Mouse (Mus musculus) cerebellum, postnatal 36 days (tissue): ENCODE data around the gene Tbx15.

Experiments used
- DNase-seq, 2 experiments: peaks; one replicate each; pipeline ENCODE4 v3.0.0; 2021 to 2022; ENCODE audit warnings: mixed read lengths in 2 of 2

Tbx15 gene

DNA sequence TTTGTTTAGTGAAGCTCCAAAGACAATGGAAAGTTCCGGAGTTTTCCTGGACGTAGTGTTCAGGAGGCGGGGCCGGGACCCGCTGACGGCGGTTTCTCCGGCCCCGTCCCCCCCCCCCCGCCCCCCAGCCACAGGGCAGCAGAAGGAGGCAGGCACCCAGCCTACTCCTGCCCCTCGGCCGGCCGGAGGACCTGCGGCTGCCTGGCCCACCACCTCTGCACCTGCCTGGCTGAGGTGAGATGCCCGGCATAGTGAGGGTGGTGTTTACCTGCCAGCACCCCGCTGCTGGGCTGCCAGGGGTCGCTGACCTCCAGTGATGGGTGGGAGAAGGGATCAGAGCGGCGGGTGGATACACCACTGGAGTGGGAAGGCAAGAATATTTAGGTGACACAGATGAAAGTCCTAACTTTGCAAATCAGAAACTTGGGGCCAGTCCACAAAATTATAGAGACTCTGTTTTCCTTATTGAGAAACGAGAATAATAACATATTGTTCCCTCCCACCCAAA, at the start of gene Tbx15:
Gene Tbx15 (plus strand): TSS at position 169 of the 508 bp plus-strand sequence.
- no peak for DNase-seq

DNA sequence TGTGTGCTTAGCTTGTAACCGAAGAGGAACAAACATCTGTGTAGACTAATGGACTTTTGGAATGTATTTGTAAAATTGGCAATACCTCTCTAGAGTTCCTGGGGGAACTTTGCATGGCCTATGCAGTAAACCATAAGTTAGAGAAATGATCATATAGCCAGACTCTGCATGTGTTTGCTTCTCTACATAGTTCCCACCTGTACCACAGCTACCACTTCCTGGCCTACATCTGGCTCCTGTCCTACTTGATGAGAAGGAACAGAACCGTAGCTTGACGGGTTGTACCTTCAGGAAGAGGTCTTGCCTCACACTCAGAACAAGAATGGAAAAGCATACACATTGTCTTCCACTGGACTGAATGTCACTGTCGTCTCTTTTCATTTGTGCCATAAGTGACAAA, 46.6 kb upstream of the Tbx15 start:
- no peak for DNase-seq

DNA sequence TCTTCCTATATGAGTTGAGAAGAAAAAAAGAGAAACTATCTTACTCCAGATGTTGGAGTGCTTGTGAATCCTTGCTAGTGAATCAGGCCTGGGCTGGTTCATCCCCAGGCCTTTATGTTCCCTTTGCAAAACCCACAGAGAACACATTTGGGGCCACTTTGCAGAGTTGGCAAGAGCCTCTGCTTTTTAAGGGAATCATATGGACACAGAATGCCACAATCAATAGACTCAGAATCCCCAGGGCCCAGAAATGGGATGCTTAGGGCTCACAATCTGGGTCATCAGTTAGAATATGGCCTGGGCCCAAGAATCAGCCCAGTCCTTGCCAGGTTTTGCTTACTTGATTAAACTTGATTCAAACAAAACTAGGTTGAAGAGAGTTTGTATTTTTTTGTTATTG, 36.9 kb upstream of the Tbx15 start:
- no peak for DNase-seq

DNA sequence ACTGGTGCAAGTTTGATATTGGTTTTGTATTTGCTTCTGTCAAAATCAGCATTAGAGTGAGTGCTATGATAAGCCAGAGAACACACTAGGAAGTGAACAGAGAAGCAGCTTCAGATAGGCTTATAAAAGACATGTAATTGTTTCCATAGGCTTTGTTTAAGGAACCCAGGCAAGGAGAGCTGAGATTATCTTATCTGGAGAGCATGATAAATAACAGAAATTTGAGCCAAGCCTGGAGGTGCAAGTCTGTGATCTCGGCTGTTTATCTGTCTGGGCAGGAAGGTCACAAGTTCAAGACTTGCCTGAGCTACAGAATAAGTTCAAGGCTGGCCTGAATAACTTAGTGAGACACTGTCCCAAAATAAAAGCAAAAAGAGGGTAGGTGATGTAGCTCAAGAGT, 31.8 kb upstream of the Tbx15 start:
- DNase-seq: no peak

DNA sequence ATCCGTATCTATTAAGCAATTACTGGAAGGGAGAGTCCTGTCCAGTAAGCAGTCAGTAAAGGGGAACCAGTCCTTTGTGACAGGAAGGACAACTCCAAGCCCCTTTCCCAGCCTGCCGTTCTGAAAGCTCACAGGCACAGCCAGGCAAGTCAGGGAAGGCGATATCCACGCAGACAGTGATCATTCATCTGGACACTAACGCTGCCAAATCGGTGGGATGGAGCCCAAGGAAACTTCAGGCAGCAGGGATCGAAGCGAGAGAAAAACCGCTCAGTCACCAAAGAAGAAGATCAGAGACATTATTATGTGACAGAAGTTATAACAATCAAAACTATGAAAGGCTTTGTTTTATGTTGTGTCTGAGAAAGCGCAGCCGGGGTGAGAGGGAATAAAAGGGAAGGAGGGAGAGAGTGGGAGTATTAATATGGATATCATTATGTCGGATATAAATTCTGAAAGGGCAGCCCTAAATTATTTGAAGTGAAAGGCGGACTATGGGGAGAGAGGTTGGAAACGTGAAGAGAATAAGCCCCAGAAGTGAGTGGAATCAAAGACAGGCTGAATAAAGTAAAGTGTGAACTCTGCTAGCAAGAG, 29.0 kb upstream of the Tbx15 start:
- DNase-seq: no peak

DNA sequence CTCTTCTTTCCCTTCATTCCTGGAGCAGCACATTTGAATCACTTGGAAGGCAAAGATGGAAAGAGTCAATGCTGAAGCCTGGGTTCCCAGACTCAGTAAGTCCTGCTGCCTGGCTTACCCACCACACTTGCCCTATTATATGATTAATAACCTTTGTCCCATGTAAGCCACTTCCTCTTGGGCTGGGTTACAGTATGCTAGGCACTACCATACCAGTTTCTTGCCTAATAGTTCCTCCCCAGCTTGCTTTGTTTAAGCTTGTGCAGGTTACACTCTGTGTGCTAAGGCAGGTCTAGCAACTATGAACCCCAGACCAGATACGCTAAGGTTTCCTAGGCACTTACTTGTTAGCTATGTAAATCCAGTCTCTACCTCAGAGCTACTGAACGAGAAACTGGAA, 12.4 kb upstream of the Tbx15 start:
- DNase-seq: no peak

DNA sequence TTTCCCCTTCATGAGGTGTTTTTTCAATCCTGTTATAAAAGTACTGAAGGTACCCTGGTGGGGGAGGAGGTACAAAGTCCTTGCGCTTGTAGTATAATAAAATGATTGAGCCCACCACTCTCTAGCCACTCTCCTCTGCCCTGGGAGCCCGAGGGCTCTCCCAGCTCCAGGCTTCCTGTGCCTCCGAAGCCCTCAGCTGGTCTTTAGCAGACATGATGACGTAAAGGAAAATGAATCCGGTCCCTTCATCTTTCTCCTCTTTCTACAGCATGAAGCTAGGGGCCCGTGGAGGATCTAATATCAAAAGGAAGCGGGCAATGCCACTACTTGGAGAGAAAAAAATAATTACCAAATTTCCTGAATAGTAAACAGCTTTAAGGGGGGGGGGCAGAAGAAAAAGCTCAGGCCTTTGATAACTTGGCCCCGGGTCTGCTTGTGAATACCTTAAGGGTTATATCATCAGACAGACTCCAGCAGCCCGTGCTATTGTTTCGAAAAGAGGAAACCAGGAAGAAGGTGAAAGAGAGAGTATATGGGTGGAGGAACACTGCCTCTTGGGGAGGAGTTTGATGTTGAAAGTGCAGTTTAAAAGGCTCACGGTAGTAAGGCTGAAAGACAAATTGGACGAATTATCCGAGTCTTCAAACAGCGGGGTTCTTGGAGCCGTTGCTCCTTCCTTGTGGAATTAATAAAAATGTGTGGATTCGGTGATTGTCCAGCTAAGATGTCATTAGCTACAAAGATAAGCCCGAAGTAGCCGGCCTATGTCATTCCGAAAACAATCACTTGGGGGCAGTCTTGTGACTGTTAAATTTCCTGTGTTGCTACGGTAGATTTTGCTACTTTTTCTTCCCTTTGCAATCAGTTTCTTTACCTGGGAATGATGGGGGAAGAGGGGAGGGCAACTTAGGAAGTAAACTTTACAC, 6.5 kb upstream of the Tbx15 start:
- DNase-seq: peak; percentile 50 to 72

DNA sequence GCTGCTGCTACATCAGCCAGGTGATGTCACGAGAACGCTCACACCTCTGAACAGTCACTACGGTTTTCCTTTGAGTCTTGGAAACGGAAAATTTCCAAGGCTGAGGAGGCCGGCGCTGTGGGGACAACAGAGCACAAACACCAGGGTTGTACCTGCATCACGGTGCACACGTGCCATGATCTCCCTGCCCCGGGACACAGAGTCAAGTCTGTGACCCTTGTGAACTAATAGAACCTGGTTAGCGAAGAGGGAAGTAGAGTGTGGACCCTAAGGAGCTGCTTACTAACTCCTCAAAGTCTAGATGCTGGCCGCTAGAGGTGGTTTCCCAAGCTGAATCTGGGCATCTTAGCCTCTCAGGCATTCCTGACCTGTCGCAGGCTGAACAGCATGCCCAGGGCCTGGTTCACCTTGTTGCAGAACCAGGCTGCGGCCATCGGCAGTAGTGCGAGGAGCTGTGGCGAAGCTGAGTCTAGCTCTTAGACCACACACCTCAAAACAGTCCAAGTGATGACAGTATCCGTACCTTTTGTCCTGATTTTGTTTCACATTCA, 5.8 kb upstream of the Tbx15 start:
- no peak for DNase-seq

DNA sequence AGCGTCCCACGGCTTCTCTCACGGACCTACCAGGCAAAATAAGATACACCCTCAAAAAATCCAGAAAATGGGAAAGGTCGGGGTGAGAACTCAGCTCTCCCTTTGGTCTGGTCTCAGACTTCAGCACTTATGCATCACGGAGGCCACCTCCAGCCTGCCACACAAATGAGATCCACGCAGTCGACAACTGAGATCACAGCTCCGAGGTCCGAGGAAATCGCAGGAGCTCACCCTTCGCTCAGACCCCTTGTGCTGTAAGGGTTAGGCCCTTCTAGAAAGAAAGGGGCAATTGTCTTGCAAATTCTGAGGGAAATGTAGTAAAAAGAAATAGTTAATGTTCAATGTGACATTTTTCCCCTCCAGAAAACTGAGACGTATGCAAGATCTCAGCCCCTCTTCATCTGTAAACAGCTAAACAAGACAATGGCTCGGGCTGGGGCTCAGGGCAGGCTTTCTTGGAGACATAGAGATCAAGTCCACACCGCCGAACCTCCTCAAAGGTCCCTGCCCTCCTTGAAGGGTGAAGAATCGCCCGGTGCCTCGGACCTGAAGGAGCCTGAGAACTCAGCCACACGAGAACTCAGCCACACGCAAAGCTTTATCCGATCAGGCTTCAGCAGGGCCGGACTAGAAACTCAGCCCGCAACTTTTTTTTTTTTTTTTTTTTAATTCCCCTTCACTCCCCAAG, 4.9 kb upstream of the Tbx15 start:
- no peak for DNase-seq

DNA sequence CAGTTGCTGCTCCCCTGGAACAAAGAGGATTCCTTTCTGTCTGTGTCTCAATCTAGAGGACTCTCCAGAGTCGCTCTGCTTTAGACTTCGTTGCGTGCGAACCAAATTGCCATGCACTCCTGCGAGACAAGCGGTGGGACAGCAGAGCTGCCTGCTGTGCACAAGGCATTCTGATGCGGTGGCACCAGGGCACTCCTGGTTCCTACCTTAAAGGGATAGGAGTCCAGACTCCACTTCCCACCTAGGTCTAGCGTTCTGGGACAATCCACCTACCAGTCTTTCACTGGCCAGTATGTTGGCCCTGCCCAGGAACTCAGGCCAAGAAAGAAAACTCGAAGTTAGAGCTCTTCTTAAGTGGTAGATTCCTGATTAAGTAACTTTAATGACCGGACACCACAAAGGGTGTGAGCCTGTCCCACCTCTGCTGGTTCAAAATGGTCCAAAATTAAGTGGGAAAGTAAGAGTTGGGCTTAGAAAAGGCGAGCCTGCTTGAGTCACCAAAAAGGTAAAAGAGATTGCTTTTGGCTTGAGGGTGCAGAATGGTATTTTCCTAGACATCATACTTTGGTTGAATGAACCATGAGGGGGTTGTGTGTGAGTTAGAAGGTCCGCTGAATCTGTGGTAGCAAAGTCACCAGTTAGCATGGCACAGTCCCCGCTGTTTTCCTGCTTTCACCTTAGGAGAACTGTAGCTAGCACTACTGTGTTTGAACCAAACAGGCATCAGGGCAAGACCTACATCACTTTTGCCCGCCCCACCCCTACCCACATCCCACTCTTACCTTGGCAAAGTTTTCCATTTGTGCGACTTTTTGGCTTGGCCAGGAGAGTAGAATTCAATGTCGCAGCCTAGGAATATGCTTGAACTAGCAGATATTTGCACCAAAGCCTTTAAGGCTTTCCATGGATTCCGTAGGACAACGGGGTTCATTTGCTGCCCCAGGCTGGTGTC, 4.1 kb upstream of the Tbx15 start:
- DNase-seq: no peak

DNA sequence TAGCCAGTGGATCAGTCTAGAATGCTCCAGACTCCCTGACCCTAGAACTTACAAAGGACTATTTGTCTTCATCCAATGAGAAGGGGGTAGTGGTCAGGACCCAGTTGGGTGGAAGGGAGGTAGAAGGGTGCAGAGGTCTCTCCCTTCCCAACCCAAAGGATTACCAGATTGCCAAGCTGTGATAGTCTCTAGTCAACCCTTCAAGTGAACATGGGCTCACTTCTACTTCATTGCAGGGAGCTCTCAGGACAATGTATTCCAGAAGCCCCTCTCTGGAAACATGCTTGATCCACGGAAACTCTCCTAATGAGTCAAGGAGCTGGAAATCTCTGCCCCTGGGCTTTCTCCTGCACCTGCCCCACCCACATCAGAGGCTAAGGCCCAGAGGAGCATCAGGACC, 1.5 kb upstream of the Tbx15 start:
- DNase-seq: no peak

DNA sequence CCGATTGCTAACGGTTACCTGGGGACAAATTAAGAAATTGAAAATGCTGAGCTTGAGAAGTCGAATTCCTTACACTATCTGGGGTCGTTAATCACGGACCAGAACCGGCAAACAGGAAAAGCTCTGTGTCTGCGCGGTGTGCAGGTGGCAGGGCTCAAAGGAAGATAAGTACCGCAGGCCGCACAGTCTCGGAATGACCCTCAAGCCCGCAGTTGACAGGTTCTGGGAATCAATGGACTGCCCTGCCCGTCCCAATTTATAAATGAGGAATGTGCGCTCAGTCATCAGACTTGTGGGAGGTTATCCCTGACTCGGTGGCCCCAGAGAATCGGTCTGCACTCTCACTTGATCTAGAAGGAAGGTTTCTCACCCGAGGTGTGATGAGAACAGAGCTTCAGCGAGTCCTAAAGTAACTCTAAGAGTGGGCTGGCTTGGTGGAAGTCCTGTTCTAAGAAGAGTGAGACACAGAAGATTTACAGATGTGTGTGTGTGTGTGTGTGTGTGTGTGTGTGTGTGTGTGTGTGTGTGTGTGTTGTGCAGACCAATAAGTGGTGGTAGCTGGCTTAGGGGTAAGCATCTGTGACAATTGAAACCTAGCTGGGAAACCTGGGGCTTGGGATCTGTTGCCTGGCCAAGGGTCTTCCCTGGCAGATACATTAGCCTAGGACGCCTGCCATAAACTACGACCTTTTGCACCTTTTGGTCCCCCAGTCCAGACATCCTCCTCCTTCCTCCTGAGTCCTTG, 708 bp upstream of the Tbx15 start:
- DNase-seq: no peak

DNA sequence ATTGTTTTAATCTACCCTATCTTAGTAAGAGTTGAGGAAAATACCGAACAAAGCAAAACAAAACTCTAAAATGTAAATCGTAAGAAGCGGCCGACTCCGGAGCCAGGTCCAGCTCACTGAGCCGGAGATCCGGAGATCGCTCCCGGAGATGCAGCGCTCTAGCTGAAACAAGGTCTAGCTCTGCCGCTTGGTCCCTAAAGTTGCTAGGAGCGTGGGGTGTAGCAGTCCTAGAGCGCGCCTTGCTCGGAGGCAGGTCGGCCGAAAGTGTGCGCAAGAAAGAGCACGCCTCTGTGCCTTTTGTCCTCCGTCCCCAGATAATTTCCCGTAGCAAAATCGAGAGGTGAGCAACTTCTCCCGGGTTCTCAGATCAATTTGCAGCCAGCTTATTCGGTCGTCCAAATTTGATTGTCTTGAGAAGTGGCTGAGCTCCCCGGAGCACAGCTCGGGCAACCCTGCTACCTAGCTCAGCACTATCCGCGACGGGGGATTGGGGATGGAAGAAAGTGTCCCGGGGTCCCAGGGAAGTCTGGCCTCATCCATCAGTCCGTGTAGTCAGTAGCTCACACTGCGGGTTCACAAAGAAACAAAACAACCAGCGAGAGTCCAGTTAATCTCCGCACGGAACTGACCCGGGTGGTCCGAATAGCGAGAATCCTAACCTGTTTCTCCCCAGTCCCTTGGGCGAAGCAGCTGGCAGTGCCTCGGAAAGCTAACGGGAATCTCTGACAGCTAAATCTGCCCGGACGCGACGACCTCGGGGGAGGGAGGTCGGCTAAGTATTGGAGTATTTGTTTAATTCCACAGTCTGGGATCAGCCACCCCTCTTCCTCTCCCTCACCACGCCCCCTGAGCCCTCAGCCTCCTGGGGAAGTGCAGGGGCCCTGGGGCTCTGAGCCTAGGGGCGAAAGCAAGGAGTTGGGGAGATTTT, 894 bp downstream of the Tbx15 start:
- DNase-seq: no peak

DNA sequence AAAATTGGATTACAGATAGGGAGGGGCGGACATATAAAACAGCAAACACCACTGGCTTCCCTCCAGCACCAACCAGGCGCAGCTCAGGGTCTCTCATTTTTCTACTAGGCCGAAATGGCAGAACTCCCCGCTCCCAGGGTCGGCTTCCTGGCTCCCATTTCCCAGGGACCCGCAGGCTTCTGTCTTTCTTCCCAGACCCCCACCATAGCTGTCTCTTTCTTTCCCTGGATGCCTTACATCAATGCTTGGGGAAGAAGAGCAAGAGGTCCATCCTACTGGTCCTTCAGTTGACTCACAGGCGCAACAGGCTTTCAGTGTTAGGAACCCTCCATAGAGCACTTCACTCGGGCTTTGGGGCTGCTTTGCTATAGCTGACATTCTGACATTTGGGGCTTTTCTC, 2.3 kb downstream of the Tbx15 start:
- no peak for DNase-seq

DNA sequence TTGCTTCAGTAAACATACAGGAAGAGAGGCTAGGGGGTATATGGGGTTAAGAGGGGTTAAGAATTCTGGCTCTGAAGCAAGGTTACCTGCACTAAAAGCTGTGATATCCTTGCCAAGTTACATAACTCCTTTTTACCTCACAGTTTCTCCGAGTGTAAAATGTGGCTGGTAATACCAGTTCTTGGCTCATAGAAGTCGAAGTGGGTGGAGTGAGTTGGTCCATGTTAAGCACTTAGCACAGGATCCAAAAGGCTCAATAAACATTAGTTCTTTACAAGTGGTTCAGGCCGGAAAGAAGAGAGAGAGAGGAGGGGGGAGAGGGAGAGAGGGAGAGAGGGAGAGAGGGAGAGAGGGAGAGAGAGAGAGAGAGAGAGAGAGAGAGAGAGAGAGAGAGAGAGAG, 5.2 kb downstream of the Tbx15 start:
- no peak for DNase-seq

DNA sequence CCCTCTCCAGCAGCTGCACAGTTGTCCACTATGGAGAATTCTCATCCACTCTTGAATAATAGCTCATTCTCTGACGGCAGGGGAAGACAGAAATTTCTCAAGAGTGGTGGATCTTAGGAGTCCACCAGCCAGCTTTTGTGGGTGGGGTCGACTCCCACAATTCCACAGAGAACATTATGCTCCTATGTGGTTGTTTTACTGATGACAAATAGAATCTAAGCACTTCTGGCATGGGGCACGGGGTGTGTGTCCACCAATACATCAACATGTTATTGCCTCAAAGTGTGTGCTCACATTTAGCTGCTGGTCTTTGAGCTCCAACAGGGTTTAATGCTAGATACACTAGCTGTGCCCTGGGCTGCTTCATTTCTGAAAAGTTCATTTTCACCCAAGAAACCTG, 6.4 kb downstream of the Tbx15 start:
- DNase-seq: no peak

DNA sequence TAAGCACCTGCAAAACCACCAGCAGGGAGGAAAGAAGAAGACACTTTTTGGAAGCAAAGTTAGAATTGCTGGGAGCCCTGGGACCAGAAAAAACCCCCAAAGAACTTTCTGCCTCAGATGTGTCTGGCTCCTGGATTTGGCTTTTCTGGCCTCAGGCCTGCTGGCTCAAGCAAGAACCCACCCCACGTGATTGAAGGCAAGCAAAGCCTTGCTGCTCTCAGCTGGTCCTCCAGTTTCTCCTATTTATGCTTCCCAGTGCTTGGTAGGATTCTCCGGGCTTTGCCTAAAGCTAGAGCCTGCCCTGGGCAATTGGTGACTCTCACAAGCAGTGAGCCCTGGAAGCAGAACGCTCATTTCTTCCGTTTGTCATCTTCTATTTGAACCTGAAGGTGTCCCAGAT, 7.4 kb downstream of the Tbx15 start:
- DNase-seq: no peak

DNA sequence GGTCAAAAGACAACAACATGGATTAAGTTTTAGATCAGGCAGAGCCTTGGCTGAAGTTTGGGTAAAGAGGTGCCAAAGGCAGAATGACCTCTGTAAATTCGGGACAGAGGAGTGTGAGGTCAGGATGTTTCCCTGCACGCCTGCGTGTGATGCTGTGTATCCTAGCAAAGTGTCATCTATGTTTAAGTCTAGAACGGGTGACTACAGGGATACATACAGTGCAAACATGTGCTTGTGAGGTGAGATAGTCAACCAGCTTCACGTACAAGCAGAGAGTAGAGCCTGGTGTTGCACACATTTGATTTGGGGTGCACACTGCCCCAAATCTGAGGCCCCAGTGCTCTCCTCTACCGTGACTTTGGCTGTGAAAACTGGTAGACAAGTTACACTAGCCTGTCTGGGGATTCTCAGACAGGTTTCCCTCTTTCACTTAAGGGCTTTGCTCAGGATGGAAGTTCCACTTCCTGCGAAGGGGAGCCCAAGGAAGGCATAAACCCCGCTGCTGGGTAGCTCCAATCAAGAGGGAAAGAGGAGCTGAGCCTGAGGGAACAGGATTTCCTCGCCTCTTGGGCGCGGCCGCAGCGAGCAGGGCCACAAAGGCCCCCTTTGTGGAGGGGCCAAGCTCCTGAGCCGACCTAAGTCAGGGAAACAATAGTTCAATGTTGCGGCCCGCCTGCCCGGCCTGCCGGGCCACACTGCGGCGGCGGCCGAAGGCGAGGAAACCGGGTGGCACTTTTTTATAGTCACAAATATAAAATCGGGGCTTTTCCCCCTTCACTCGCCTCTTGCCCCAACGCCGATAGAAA, 8.0 kb downstream of the Tbx15 start:
- DNase-seq: no peak

DNA sequence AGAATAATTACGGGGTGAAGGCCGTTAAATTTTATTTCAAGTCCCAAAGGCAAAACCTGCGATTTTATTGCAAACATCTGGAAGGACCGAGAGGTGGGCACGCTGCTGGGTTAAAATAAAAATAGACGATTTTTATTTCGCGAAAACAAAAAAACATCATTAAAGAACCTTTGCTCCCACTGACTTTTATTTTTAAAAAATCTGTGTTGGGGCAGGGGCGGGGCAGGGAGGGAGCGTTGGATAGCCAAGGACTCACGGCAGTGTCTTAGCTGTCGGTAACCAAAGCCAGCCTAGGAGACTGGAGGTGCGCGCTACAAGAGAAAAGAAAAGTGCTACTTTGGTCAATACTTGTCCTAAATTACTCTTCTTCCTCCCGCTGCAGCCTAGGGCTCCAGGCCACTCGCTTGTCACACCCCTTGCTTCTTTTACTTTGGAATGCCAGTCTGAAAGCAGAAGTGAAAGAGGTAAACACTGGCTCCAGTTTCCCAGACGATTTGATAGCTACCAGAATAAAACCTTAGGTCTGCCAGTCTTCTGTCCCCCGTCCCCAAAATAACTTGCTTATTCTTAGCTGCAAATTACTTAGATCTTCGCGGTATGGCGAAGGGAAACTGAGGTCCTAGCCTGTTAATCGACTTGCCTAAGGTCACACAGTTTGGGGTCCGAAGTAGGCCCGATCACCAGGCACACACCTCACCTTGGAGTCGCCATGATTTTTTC, 8.8 kb downstream of the Tbx15 start:
- no peak for DNase-seq
